Comparison of ENCODE assay signal across 19 mouse cellular contexts in genomic region chr14:76629913-76630478, GRCm38 (mm10).
A peak's percentile ranks its signal among the peaks of the same experiment; 100 is the strongest.
DNase-seq lines count a peak whose midpoint lies in the region; ATAC-seq and TF ChIP-seq lines count a peak whose summit lies in the region.
"Had no signal": no experiment of that assay in that cellular context is flagged by ENCODE, and none has a peak within 500 bp of the region (broad histone marks: within the 10 kb centered on the region; RNA-seq: fewer than 3 reads in every experiment).

No protein-coding gene starts in this region.

- no peak overlapping the region for H3K4me2 ChIP-seq in liver, embryonic 14.5 days (ENCODE audit: low read depth)
- no peak overlapping the region for H3K4me2 ChIP-seq in liver, embryonic 12.5 days
- peak overlapping the region; percentile 20 for H3K4me2 ChIP-seq in myocyte (ENCODE audit: low read depth)
- H3K4me2 ChIP-seq: forebrain, embryonic 15.5 days; heart, embryonic 13.5 days; neural tube, embryonic 13.5 days had no signal

- DNase-seq in liver, embryonic 14.5 days (ENCODE audit: low read depth in 3 of 3, low spot score in 3 of 3): no peak
- DNase-seq in MN1 (ENCODE audit: low spot score): peak; percentile 47
- DNase-seq in left cerebral cortex, postnatal 10 days (ENCODE audit: extremely low spot score in 1 of 2, low spot score in 2 of 2): no peak
- DNase-seq in thymus, postnatal 4 days: no peak
- DNase-seq: adrenal gland, postnatal 25 days; cerebellum, adult 2 months; heart, postnatal 36 days; kidney, postnatal 4 days; lung, adult 18-20 months; lung, postnatal 4 days; right cerebral cortex, postnatal 25 days had no signal

- H3K27me3 ChIP-seq in liver, embryonic 14.5 days (ENCODE audit: control insufficient read depth, insufficient read depth, low read length): no peaks in the 10 kb centered on the region
- peaks cover 19% of the 10 kb centered on the region; the same call in 1 of the 2 replicates for H3K27me3 ChIP-seq in liver, embryonic 12.5 days (replicated peaks)
- H3K27me3 ChIP-seq in C2C12 (ENCODE audit: control insufficient read depth, insufficient read depth, insufficient read length) (no peaks in the 10 kb centered on the region), myocyte (ENCODE audit: control insufficient read depth, insufficient read depth, insufficient read length) (no peaks in the 10 kb centered on the region)
- H3K27me3 ChIP-seq: forebrain, embryonic 15.5 days; heart, embryonic 13.5 days; neural tube, embryonic 13.5 days had no signal

- H3K9me3 ChIP-seq in liver, embryonic 14.5 days (ENCODE audit: control insufficient read depth, low read length): no peaks in the 10 kb centered on the region
- H3K9me3 ChIP-seq in liver, embryonic 12.5 days (replicated peaks): no peaks in the 10 kb centered on the region
- H3K9me3 ChIP-seq: forebrain, embryonic 15.5 days; heart, embryonic 13.5 days; midbrain, embryonic 10.5 days; neural tube, embryonic 13.5 days had no signal

- H3K79me3 ChIP-seq in C2C12 (ENCODE audit: low read depth): no peaks in the 10 kb centered on the region

- no peak for ATAC-seq in liver, embryonic 14.5 days (ENCODE audit: insufficient read depth)
- ATAC-seq in liver, embryonic 12.5 days: no peak
- ATAC-seq: forebrain, embryonic 15.5 days; hindbrain, postnatal 0 days had no signal

- H3K27ac ChIP-seq in liver, embryonic 14.5 days: no peak overlapping the region
- no peak overlapping the region for H3K27ac ChIP-seq in liver, embryonic 12.5 days
- H3K27ac ChIP-seq: hindbrain, postnatal 0 days; midbrain, embryonic 10.5 days; neural tube, embryonic 13.5 days had no signal

- H3K4me1 ChIP-seq in liver, embryonic 14.5 days (replicated peaks; ENCODE audit: control insufficient read depth in 2 of 2, insufficient read depth in 2 of 2, low read length in 1 of 2): peaks cover 2 to 10% of the 10 kb centered on the region in 2 experiments; a peak in 3 of 4 replicates
- H3K4me1 ChIP-seq in liver, embryonic 12.5 days: peaks cover 16% of the 10 kb centered on the region

- 60% methylated on average over 11 of the region's 11 CpGs for WGBS in liver, embryonic 14.5 days (ENCODE audit: insufficient replicate concordance)
- WGBS in liver, embryonic 12.5 days (ENCODE audit: insufficient replicate concordance): 65% methylated on average over 11 of the region's 11 CpGs

- no peak for TF ChIP-seq POLR2A in myocyte (IDR thresholded peaks at IDR 0.05; ENCODE audit: insufficient read length, low read depth)

- no peaks in the 10 kb centered on the region for H3K36me3 ChIP-seq in liver, embryonic 14.5 days (replicated peaks; ENCODE audit: control insufficient read depth, insufficient read depth, low read depth)
- no peaks in the 10 kb centered on the region for H3K36me3 ChIP-seq in liver, embryonic 12.5 days
- H3K36me3 ChIP-seq in C2C12 (ENCODE audit: control insufficient read depth, insufficient read depth) (no peaks in the 10 kb centered on the region), myocyte (ENCODE audit: control insufficient read depth, insufficient read depth) (no peaks in the 10 kb centered on the region)
- H3K36me3 ChIP-seq: forebrain, embryonic 15.5 days; heart, embryonic 13.5 days; midbrain, embryonic 10.5 days; neural tube, embryonic 13.5 days had no signal

- no peak overlapping the region for H3K4me3 ChIP-seq in liver, embryonic 14.5 days (ENCODE audit: insufficient read depth in 1 of 2, low read depth in 2 of 2, low read length in 2 of 2)
- H3K4me3 ChIP-seq in liver, embryonic 12.5 days: no peak overlapping the region
- no peak overlapping the region for H3K4me3 ChIP-seq in C2C12 (ENCODE audit: insufficient read depth, poor library complexity, severe bottlenecking)
- H3K4me3 ChIP-seq in myocyte: no peak overlapping the region
- H3K4me3 ChIP-seq: forebrain, embryonic 15.5 days; heart, embryonic 13.5 days; midbrain, embryonic 10.5 days; neural tube, embryonic 13.5 days had no signal

- 0 out of 2 replicates have a peak, but pooled peaks have one; percentile 13 for TF ChIP-seq EP300 in liver, embryonic 14.5 days (IDR thresholded peaks at IDR 0.05; ENCODE audit: low read depth)

- H3K79me2 ChIP-seq in C2C12 (ENCODE audit: control insufficient read depth, insufficient read depth): no peaks in the 10 kb centered on the region
- H3K79me2 ChIP-seq in myocyte (ENCODE audit: control insufficient read depth, insufficient read depth): no peaks in the 10 kb centered on the region

- intact Hi-C loops in left cerebral cortex, postnatal 10 days (cut with DNase I): loop anchor here (10.0 kb wide), 1 partner anchor 105 kb away; no protein-coding TSS in a partner anchor

- no peak overlapping the region for H3K9ac ChIP-seq in liver, embryonic 14.5 days (replicated peaks)
- no peak overlapping the region for H3K9ac ChIP-seq in liver, embryonic 12.5 days
- H3K9ac ChIP-seq: forebrain, embryonic 15.5 days; heart, embryonic 13.5 days; neural tube, embryonic 13.5 days had no signal

- no peak for TF ChIP-seq CTCF in liver, embryonic 14.5 days (IDR thresholded peaks at IDR 0.05; ENCODE audit: low read depth)
- TF ChIP-seq CTCF in C2C12 (IDR thresholded peaks at IDR 0.05; ENCODE audit: control insufficient read depth, insufficient read depth, insufficient read length): no peak

- no peak overlapping the region for H3ac ChIP-seq in C2C12 (ENCODE audit: control insufficient read depth, insufficient read length, low read depth)
- no peak overlapping the region for H3ac ChIP-seq in myocyte (ENCODE audit: control insufficient read depth, insufficient read length)

TF ChIP-seq in C2C12, 6 proteins besides CTCF, POLR2A, EP300 and RAD21:
- no peak for TF ChIP-seq MYOG (IDR thresholded peaks at IDR 0.05; ENCODE audit: control insufficient read depth, extremely low read depth, insufficient read length)
- no peak for TF ChIP-seq MAX (IDR thresholded peaks at IDR 0.05)
- TF ChIP-seq CEBPB (IDR thresholded peaks at IDR 0.05; ENCODE audit: low read depth): peak; percentile 88

TF ChIP-seq in myocyte, 11 proteins besides CTCF, POLR2A, EP300 and RAD21:
- TF ChIP-seq REST (IDR thresholded peaks at IDR 0.05; ENCODE audit: insufficient read depth, insufficient read length): no peak
- peak; percentile 90 for TF ChIP-seq CEBPB (IDR thresholded peaks at IDR 0.05; ENCODE audit: insufficient read depth, poor library complexity, severe bottlenecking)
